Mouse (Mus musculus) embryonic facial prominence, embryonic 11.5 days (tissue): ENCODE results near the gene Cadm2. TPM values are rescaled to one million over a fixed set of nuclear protein-coding genes. Genes with fewer than 3 reads are reported as not detected.
A peak's percentile ranks its signal among the peaks of the same experiment; 100 is the strongest.

Experiments
- ATAC-seq: fragments of 200-750 bp; cut with Nextera tagmentation; replicated peaks from 2 replicates; pipeline ENCODE4 v1.8.0; 2017; ENCODE audit warnings: low read depth; ENCODE audit not compliant: insufficient number of reproducible peaks, low FRiP score, low TSS enrichment
- DNase-seq: peaks from one replicate; pipeline ENCODE4 v3.0.0-alpha.2; 2015; ENCODE audit warnings: low spot score
- H3K27ac ChIP-seq: fragments of 300-500 bp; sonication (generic); replicated peaks from 2 replicates; pipeline ENCODE4 v1.5.1; 2014; ENCODE audit warnings: mild to moderate bottlenecking, low read depth, low read length, control low read depth
- H3K27me3 ChIP-seq: fragments of 300-500 bp; sonication (generic); 2 replicates; pipeline ENCODE4 v1.6.1; 2014; ENCODE audit warnings: mild to moderate bottlenecking, low read length, moderate library complexity, mixed read lengths; ENCODE audit not compliant: control insufficient read depth, insufficient read depth
- H3K36me3 ChIP-seq: fragments of 300-500 bp; sonication (generic); replicated peaks from 2 replicates; pipeline ENCODE4 v1.6.1; 2014; ENCODE audit warnings: low read depth, mild to moderate bottlenecking, low read length, moderate library complexity, mixed read lengths; ENCODE audit not compliant: control insufficient read depth, insufficient read depth
- H3K4me1 ChIP-seq: fragments of 300-500 bp; sonication (generic); 2 replicates; pipeline ENCODE4 v1.6.1; 2014; ENCODE audit warnings: low read length, mixed read lengths; ENCODE audit not compliant: control insufficient read depth, insufficient read depth
- H3K4me2 ChIP-seq: fragments of 300-500 bp; sonication (generic); 2 replicates; pipeline ENCODE4 v1.6.1; 2014; ENCODE audit warnings: low read depth, mild to moderate bottlenecking, control low read depth, low read length, moderate library complexity
- H3K4me3 ChIP-seq: fragments of 300-500 bp; sonication (generic); 2 replicates; pipeline ENCODE4 v1.5.1; 2014; ENCODE audit warnings: low read depth, low read length, control low read depth
- H3K9ac ChIP-seq: fragments of 300-500 bp; sonication (generic); replicated peaks from 2 replicates; pipeline ENCODE4 v1.6.1; 2014; ENCODE audit warnings: mild to moderate bottlenecking, control low read depth, low read length
- H3K9me3 ChIP-seq: fragments of 300-500 bp; sonication (generic); replicated peaks from 2 replicates; pipeline ENCODE4 v1.6.1; 2016; ENCODE audit warnings: mild to moderate bottlenecking, low read length, inconsistent platforms, mixed read lengths; ENCODE audit not compliant: control insufficient read depth
- WGBS: fragments of 180-500 bp; shearing (Covaris S2); extraction: QIAGEN DNeasy Blood & Tissue Kit; methylation state at CpG from one replicate; pipeline ENCODE4 v1.1.7; 2014; 5-methylcytosine and 5-hydroxymethylcytosine counted together
- polyA plus RNA-seq: library from polyadenylated mRNA; unstranded; fragments of >200 nt; fragmentation: Nextera tagmentation; extraction: Ambion mirVana; gene quantifications from 2 replicates; pipeline ENCODE4 v1.2.1, GENCODE M21; 2014

Gene Cadm2
- polyA plus RNA-seq, 1 experiment from 2014 or later = 0.81 TPM

GRCm38 (mm10) chr16:66969520-66970144 lies 651.1 kb downstream of the Cadm2 start:
- Histone ChIP-seq H3K27ac (no peak overlapping the region), H3K4me3 (no peak overlapping the region), H3K9ac (no peak overlapping the region), H3K36me3 (no peaks in the 10 kb centered on the region), H3K4me1 (no peaks in the 10 kb centered on the region), H3K27me3 (no peaks in the 10 kb centered on the region), H3K4me2 (no peak overlapping the region), H3K9me3 (no peaks in the 10 kb centered on the region)
- no peak for ATAC-seq
- DNase-seq = no peak
- WGBS = 83% methylated on average over 11 of the region's 11 CpGs

GRCm38 (mm10) chr16:66968336-66968735 lies 652.4 kb downstream of the Cadm2 start:
- no peak overlapping the region for H3K4me3 ChIP-seq
- ATAC-seq = no peak

GRCm38 (mm10) chr16:66967686-66968085 lies 653.0 kb downstream of the Cadm2 start:
- DNase-seq = no peak
- no peak for ATAC-seq
- H3K4me1 ChIP-seq = no peaks in the 10 kb centered on the region
- no peaks in the 10 kb centered on the region for H3K27me3 ChIP-seq
- H3K27ac ChIP-seq = no peak overlapping the region
- no peak overlapping the region for H3K4me3 ChIP-seq
- H3K9ac ChIP-seq = no peak overlapping the region
- H3K9me3 ChIP-seq = no peaks in the 10 kb centered on the region
- no peak overlapping the region for H3K4me2 ChIP-seq
- no peaks in the 10 kb centered on the region for H3K36me3 ChIP-seq
- 72% methylated on average over 8 of the region's 8 CpGs for WGBS

More at GRCm38 (mm10) chr16:66968336-66968735, 652.4 kb downstream of the Cadm2 start:
- H3K9me3 ChIP-seq = no peaks in the 10 kb centered on the region
- WGBS = 79% methylated on average over 5 of the region's 5 CpGs
- no peak for DNase-seq
- H3K27me3 ChIP-seq = no peaks in the 10 kb centered on the region
- no peak overlapping the region for H3K4me2 ChIP-seq
- H3K9ac ChIP-seq = no peak overlapping the region
- H3K36me3 ChIP-seq = no peaks in the 10 kb centered on the region
- no peak overlapping the region for H3K27ac ChIP-seq
- H3K4me1 ChIP-seq = no peaks in the 10 kb centered on the region

GRCm38 (mm10) chr16:66959146-66959545 lies 661.6 kb downstream of the Cadm2 start:
- no peak overlapping the region for H3K4me3 ChIP-seq
- no peaks in the 10 kb centered on the region for H3K36me3 ChIP-seq
- no peaks in the 10 kb centered on the region for H3K4me1 ChIP-seq
- WGBS = 75% methylated on average over 3 of the region's 3 CpGs
- H3K9ac ChIP-seq = no peak overlapping the region
- H3K4me2 ChIP-seq = no peak overlapping the region
- H3K27me3 ChIP-seq = no peaks in the 10 kb centered on the region
- ATAC-seq (no peak), DNase-seq (peak; percentile 18)
- H3K27ac ChIP-seq = no peak overlapping the region
- H3K9me3 ChIP-seq = no peaks in the 10 kb centered on the region

GRCm38 (mm10) chr16:66955876-66956275 lies 664.8 kb downstream of the Cadm2 start:
- Histone ChIP-seq H3K27me3 (no peaks in the 10 kb centered on the region), H3K4me2 (no peak overlapping the region), H3K27ac (no peak overlapping the region), H3K36me3 (no peaks in the 10 kb centered on the region), H3K4me3 (no peak overlapping the region), H3K4me1 (no peaks in the 10 kb centered on the region), H3K9ac (no peak overlapping the region), H3K9me3 (no peaks in the 10 kb centered on the region)
- ATAC-seq (no peak), DNase-seq (no peak)
- 90% methylated on average over 2 of the region's 2 CpGs for WGBS

- Histone ChIP-seq H3K27ac (no peak overlapping the region), H3K9me3 (no peaks in the 10 kb centered on the region), H3K4me2 (no peak overlapping the region), H3K9ac (no peak overlapping the region), H3K36me3 (no peaks in the 10 kb centered on the region), H3K27me3 (no peaks in the 10 kb centered on the region), H3K4me1 (no peaks in the 10 kb centered on the region), H3K4me3 (no peak overlapping the region)
- DNase-seq = no peak
- ATAC-seq = no peak
- WGBS = 86% methylated on average over 6 of the region's 6 CpGs
Measured at GRCm38 (mm10) chr16:66936332-66936731, 684.4 kb downstream of the Cadm2 start.

- Histone ChIP-seq H3K9me3 (no peaks in the 10 kb centered on the region), H3K9ac (no peak overlapping the region), H3K4me3 (no peak overlapping the region), H3K4me2 (no peak overlapping the region), H3K4me1 (no peaks in the 10 kb centered on the region), H3K36me3 (no peaks in the 10 kb centered on the region), H3K27ac (no peak overlapping the region), H3K27me3 (no peaks in the 10 kb centered on the region)
- ATAC-seq (no peak), DNase-seq (no peak)
- 27% methylated on average over 1 of the region's 1 CpGs for WGBS
Measured at GRCm38 (mm10) chr16:66925517-66925916, 695.2 kb downstream of the Cadm2 start.

GRCm38 (mm10) chr16:66922753-66923152 lies 698.0 kb downstream of the Cadm2 start:
- Histone ChIP-seq H3K4me2 (no peak overlapping the region), H3K9me3 (no peaks in the 10 kb centered on the region), H3K4me3 (no peak overlapping the region), H3K36me3 (no peaks in the 10 kb centered on the region), H3K27ac (no peak overlapping the region), H3K4me1 (no peaks in the 10 kb centered on the region), H3K27me3 (no peaks in the 10 kb centered on the region), H3K9ac (no peak overlapping the region)
- 88% methylated on average over 2 of the region's 2 CpGs for WGBS
- no peak for ATAC-seq
- no peak for DNase-seq
